Mouse (Mus musculus) limb, embryonic 14.5 days (tissue): ENCODE results near the gene Sox4. TPM values are rescaled to one million over a fixed set of nuclear protein-coding genes. Genes with fewer than 3 reads are reported as not detected.

ENCODE experiments used
- ATAC-seq: fragments of 200-750 bp; cut with Nextera tagmentation; 2 replicates; pipeline ENCODE4 v1.8.0; 2017; ENCODE audit warnings: low read depth, moderate number of reproducible peaks, moderate TSS enrichment; ENCODE audit not compliant: low FRiP score
- DNase-seq: peaks from one replicate; pipeline ENCODE4 v3.0.0-alpha.2; 2015; ENCODE audit warnings: low spot score
- H3K27ac ChIP-seq: fragments of 300-500 bp; sonication (generic); replicated peaks from 2 replicates; pipeline ENCODE4 v1.5.1; 2014; ENCODE audit warnings: low read depth, mild to moderate bottlenecking, low read length, moderate library complexity, mixed read lengths
- H3K27me3 ChIP-seq: fragments of 300-500 bp; sonication (generic); 2 replicates; pipeline ENCODE4 v1.6.1; 2014; ENCODE audit warnings: low read length, mixed read lengths; ENCODE audit not compliant: control insufficient read depth, insufficient read depth
- H3K36me3 ChIP-seq: fragments of 300-500 bp; sonication (generic); 2 replicates; pipeline ENCODE4 v1.6.1; 2014; ENCODE audit warnings: mild to moderate bottlenecking, low read length, moderate library complexity, mixed read lengths; ENCODE audit not compliant: control insufficient read depth, insufficient read depth
- H3K4me1 ChIP-seq: fragments of 300-500 bp; sonication (generic); 2 replicates; pipeline ENCODE4 v1.6.1; 2014; ENCODE audit warnings: antibody characterized with exemption, low read length, mixed read lengths; ENCODE audit not compliant: control insufficient read depth, insufficient read depth
- H3K4me2 ChIP-seq: fragments of 300-500 bp; sonication (generic); replicated peaks from 2 replicates; pipeline ENCODE4 v1.6.1; 2014; ENCODE audit warnings: low read depth, mild to moderate bottlenecking, low read length, moderate library complexity; ENCODE audit not compliant: severe bottlenecking
- H3K4me3 ChIP-seq: fragments of 300-500 bp; sonication (generic); replicated peaks from 2 replicates; pipeline ENCODE4 v1.5.1; 2014; ENCODE audit warnings: low read length
- H3K9ac ChIP-seq: fragments of 300-500 bp; sonication (generic); 2 replicates; pipeline ENCODE4 v1.6.1; 2014; ENCODE audit warnings: mild to moderate bottlenecking, low read depth, low read length, moderate library complexity; ENCODE audit not compliant: severe bottlenecking
- H3K9me3 ChIP-seq: fragments of 300-500 bp; sonication (generic); 2 replicates; pipeline ENCODE4 v1.6.1; 2016; ENCODE audit warnings: low read length; ENCODE audit not compliant: control insufficient read depth
- POLR2A ChIP-seq: fragments of 200-500 bp; IDR thresholded peaks from 2 replicates; pipeline ENCODE4 v1.8.0; 2012; ENCODE audit warnings: inconsistent platforms, mild to moderate bottlenecking, moderate library complexity, borderline replicate concordance; ENCODE audit not compliant: insufficient read depth, insufficient read length; ENCODE audit errors: extremely low read depth
- WGBS: fragments of 180-500 bp; shearing (Covaris S2); extraction: QIAGEN DNeasy Blood & Tissue Kit; methylation state at CpG from one replicate; pipeline ENCODE4 v1.1.7; 2014; 5-methylcytosine and 5-hydroxymethylcytosine counted together
- polyA plus RNA-seq, 2 experiments: library from polyadenylated mRNA; depleted of rRNA in 1 of 2; stranded (reverse) in 1 of 2; unstranded in 1 of 2; fragments of >200 nt; fragmentation: Nextera tagmentation in 1 of 2; extraction: Ambion mirVana in 1 of 2; gene quantifications; 2 replicates each; pipeline versions ENCODE4 v1.2.1 to v1.2.3; 2012 to 2014

Sox4 gene
- polyA plus RNA-seq, 2 experiments = 67.1 to 84.9 TPM

DNA sequence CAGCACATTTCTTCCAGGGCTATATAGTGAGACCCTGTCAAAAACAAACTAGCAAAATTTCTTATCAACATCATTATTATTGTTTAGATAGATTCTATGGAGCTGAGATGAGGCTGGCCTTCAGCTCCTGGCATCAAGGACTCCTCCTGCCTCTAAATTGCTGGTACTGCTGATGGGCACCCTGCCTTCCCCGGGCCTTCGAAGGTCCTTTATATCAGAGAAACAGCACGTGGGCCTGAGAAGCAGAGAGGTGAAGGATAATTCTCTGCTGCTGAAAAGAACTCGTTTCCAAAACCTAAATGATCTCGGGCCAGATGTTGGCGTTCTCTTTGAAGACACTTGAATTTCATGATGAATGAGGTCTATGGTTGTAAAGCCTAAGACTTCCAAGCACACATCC lies 39.9 kb downstream of the Sox4 start:
- Histone ChIP-seq H3K9ac (no peak overlapping the region), H3K27me3 (no peaks in the 10 kb centered on the region), H3K4me3 (no peak overlapping the region), H3K4me2 (no peak overlapping the region), H3K4me1 (no peaks in the 10 kb centered on the region), H3K9me3 (no peaks in the 10 kb centered on the region; the same call in 1 of the 2 replicates), H3K27ac (no peak overlapping the region), H3K36me3 (no peaks in the 10 kb centered on the region)
- DNase-seq (no peak), ATAC-seq (no peak)
- TF ChIP-seq POLR2A = no peak
- 58% methylated on average over 6 of the region's 6 CpGs for WGBS

DNA sequence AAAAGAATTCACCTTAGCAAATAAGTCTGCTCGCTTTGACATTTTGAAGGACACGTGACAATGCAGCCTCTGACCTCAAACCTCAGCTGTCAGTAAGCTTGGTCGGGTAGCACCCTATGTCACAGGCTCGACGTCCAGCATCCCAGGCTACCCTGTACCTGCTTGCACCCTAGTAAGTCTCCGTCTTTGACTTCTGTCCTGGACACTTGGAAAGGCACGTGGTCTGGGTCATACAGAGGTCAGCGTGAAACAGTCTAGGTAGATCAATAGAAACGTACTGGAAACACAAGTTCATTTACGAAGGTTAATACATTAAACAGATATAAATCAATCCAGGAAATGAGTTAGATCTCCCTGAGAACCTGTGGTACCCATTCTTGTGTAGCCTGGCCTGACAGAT lies 46.5 kb downstream of the Sox4 start:
- no peak for TF ChIP-seq POLR2A
- Histone ChIP-seq H3K27ac (no peak overlapping the region), H3K36me3 (no peaks in the 10 kb centered on the region), H3K9me3 (no peaks in the 10 kb centered on the region; the same call in 1 of the 2 replicates), H3K9ac (no peak overlapping the region), H3K4me2 (no peak overlapping the region), H3K4me1 (no peaks in the 10 kb centered on the region), H3K27me3 (no peaks in the 10 kb centered on the region), H3K4me3 (no peak overlapping the region)
- 82% methylated on average over 10 of the region's 10 CpGs for WGBS
- ATAC-seq (no peak), DNase-seq (no peak)
